Mouse (Mus musculus): ENCODE measurements at regions not wholly inside any gene's neighbourhood (a gene's known extent, or its start where the extent isn't known, plus 50 kb on each side); places are given as distances from the start of the nearest gene placed in this dataset.
A peak's percentile ranks its signal among the peaks of the same experiment; 100 is the strongest.

DNA sequence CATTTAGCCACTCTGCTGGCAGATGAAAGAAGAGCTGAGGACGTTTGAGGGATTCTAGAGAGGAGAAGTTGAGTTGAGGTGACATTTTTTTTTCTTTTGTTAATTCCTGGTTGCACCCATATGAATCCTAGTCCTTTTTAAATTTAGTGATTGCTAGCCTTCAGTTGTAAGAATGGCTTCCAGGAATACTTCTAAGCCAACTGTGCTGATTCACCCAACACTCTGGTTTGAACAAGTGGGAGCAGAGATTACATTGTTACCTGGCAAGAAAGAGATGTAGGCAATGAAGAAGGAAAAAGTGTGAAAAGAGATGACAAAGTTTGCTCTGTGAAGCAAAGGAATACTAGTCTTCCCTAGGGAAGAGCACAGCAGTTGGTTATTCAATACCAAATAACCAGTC is 261.1 kb upstream of the Kcnq5 start:
- DNase-seq (ENCODE audit: extremely low spot score in 1 of 2, low spot score in 2 of 2), result no peak

GRCm38 (mm10) chr1:22211795-22212194 is 250.1 kb upstream of the Kcnq5 start:
- DNase-seq (ENCODE audit: extremely low spot score in 1 of 2, low spot score in 2 of 2), result no peak
- intact Hi-C loops (cut with DNase I), result no loop called here

More for the DNA sequence above, 261.1 kb upstream of the Kcnq5 start:
- intact Hi-C loops (cut with DNase I), result no loop called here

GRCm38 (mm10) chr1:22211232-22211631 is 249.5 kb upstream of the Kcnq5 start:
- DNase-seq (ENCODE audit: extremely low spot score in 1 of 2, low spot score in 2 of 2), result no peak
- intact Hi-C loops (cut with DNase I), result no loop called here

- DNase-seq (ENCODE audit: extremely low spot score in 1 of 2, low spot score in 2 of 2), result no peak
- intact Hi-C loops (cut with DNase I), result no loop called here
These were observed 248.9 kb upstream of the Kcnq5 start for GRCm38 (mm10) chr1:22210621-22211020.

DNA sequence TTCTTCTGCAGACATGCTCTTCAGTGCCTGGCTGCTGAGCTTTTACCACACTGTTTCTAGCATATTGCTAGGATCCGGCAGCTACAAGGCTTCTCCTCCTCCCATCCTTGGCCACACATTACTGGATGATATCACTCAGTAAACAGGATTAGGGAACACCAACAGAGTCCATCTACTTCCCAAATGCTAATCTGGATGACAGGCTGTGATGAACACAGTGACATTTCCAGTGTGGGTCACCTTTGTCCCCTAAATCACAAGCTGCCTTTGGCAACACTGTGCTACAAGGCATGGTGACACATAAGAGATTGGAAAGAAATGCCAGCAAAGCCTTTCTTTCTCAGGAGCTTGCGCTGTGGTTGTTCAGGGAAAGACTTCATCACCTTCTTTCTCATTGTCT is 246.5 kb upstream of the Kcnq5 start:
- DNase-seq (ENCODE audit: extremely low spot score in 1 of 2, low spot score in 2 of 2), result no peak
- intact Hi-C loops (cut with DNase I), result no loop called here

- intact Hi-C loops (cut with DNase I), result no loop called here
- DNase-seq (ENCODE audit: extremely low spot score in 1 of 2, low spot score in 2 of 2), result no peak
These were observed 245.2 kb upstream of the Kcnq5 start for GRCm38 (mm10) chr1:22206935-22207334.

DNA sequence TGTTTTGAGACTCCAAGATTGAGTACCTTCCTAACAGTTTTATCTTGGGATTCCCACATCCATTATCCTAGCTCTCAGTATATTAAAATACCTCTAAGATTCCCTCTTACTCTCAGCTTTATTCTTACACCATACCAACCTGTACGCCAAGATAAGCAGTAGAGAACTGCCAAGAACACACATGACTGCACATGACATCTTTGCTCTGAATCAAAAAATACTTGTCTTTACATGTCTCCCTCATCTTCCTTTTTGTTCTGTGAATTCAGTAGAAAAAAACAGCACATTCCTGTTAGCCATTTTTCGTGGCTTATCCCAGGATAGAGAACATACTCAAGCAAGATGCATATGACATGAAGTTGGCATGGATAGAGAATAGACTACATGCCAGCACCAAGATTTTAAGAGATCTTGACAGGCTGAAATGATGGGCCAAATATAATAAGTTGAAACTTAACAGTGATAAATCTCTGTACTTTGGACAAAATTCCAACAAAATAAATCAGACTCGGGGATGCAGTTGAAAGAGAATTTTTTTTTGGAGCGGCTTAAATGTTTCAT is 206.0 kb upstream of the Kcnq5 start:
- no peak for DNase-seq (ENCODE audit: extremely low spot score in 1 of 2, low spot score in 2 of 2)
- intact Hi-C loops (cut with DNase I), result no loop called here

DNA sequence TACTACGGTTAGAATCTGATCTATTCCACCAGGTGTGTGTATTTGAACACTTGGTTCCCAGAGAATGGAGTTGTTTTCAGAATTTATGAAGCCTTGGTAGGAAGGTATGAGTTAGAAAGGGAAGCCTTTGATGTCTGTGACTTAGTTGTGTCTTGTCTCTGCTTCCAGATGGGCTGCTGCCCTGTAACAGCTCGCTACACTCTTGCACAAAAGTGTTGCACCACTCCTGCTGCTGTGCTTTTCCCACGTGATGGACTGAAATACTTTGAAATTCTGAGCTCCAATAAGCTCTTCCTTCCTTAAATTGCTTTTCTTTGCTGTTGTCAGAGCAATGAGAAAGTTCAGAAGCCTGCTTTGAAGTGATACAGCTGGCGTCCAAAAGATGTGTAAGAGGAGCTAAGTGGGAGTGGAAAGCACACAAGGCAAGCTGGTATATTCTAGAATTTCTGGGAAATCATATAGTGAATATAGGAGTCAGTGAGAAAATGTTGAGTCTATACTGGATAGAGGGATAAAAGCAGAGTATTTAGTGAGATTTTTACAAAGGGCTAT is 174.9 kb upstream of the Kcnq5 start:
- intact Hi-C loops (cut with DNase I), result loop anchor here (10.0 kb wide), 1 partner anchor 128 kb away; no protein-coding TSS in a partner anchor
- DNase-seq (ENCODE audit: extremely low spot score in 1 of 2, low spot score in 2 of 2), result peak in 1 of 2 experiments; percentile 4

GRCm38 (mm10) chr1:22118266-22118772 is 156.6 kb upstream of the Kcnq5 start:
- DNase-seq (ENCODE audit: extremely low spot score in 1 of 2, low spot score in 2 of 2), result no peak
- intact Hi-C loops (cut with DNase I), result no loop called here

DNA sequence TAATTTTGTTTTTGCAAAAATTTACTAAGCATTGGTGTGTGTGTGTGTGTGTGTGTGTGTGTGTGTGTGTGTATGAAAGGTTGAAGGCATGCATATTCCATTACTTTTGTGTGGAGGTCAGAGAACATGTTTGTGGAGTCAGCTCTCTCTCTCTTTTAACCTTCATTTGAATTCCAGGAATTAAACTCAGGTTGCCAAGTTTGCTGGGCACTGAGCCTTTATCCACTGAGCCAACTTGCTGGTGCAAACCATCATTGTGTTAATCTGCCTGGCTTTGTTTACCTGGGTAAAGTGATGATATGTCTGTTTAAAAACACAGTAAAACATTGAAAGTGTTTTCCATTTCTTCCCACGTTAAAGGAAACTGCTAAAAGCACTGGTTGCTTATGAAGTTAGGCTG is 154.7 kb upstream of the Kcnq5 start:
- no peak for DNase-seq (ENCODE audit: extremely low spot score in 1 of 2, low spot score in 2 of 2)
- intact Hi-C loops (cut with DNase I), result no loop called here

DNA sequence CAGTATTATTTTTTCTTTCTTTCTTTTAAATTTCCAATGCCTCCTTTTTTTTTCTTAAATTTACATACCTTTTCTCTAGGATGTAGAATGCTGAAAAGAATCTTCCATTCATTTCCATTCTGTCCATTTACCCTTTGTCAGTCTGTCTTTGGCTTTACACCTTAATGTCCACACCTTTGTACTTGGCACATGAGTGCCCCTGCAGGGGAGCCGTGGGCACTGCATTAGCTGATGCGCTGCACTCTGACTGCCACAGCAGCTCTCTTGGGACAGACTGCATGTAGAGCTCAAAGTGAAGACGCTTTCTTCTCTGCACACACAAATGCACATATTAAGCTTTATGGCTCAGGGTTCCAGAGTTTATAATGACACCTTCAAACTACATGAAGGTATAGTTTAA is 143.8 kb upstream of the Kcnq5 start:
- no peak for DNase-seq (ENCODE audit: extremely low spot score in 1 of 2, low spot score in 2 of 2)
- intact Hi-C loops (cut with DNase I), result no loop called here

- DNase-seq (ENCODE audit: extremely low spot score in 1 of 2, low spot score in 2 of 2), result no peak
- intact Hi-C loops (cut with DNase I), result no loop called here
These were observed 109.8 kb upstream of the Kcnq5 start for GRCm38 (mm10) chr1:22071405-22072117.

- DNase-seq (ENCODE audit: extremely low spot score in 1 of 2, low spot score in 2 of 2), result no peak
- intact Hi-C loops (cut with DNase I), result no loop called here
These were observed 108.3 kb upstream of the Kcnq5 start for GRCm38 (mm10) chr1:22070028-22070427.

All from left cerebral cortex, postnatal 10 days (tissue).